Mouse (Mus musculus) cortical plate, adult 2 months (tissue): Measurements from ENCODE around the gene Asrgl1. TPM values are rescaled to one million over a fixed set of nuclear protein-coding genes. Genes with fewer than 3 reads are reported as not detected.
"Not testable (repeated sequence)": the region's sequence is repeated elsewhere in the genome, so short reads cannot be mapped to it uniquely, and the experiment has no call there.

Experiments
- H3K27ac ChIP-seq: fragments of 200-500 bp; 2 replicates; pipeline ENCODE4 v1.5.1; 2012; ENCODE audit warnings: low read length, control low read depth, inconsistent platforms; ENCODE audit not compliant: insufficient read depth
- H3K4me1 ChIP-seq: fragments of 200-500 bp; 2 replicates; pipeline ENCODE4 v1.6.1; 2011; ENCODE audit warnings: low read length; ENCODE audit not compliant: control insufficient read depth, insufficient read depth
- H3K4me3 ChIP-seq: fragments of 200-500 bp; 2 replicates; pipeline ENCODE4 v1.5.1; 2011; ENCODE audit warnings: mild to moderate bottlenecking, low read length, control low read depth; ENCODE audit not compliant: insufficient read depth
- CTCF ChIP-seq: fragments of 200-500 bp; IDR thresholded peaks from 2 replicates; pipeline ENCODE4 v1.5.1; 2011; ENCODE audit warnings: mild to moderate bottlenecking, control low read depth, low read length; ENCODE audit not compliant: insufficient read depth; ENCODE audit errors: extremely low read depth
- POLR2A ChIP-seq: fragments of 200-500 bp; IDR thresholded peaks from 2 replicates; pipeline ENCODE4 v1.6.1; 2011; ENCODE audit warnings: mild to moderate bottlenecking, low read length, control low read depth; ENCODE audit not compliant: insufficient read depth; ENCODE audit errors: extremely low read depth
- polyA plus RNA-seq: library from polyadenylated mRNA; depleted of rRNA; stranded (reverse); fragments of >200 nt; gene quantifications from 2 replicates; pipeline ENCODE4 v1.2.3, GENCODE M21; 2012

The Asrgl1 gene
- polyA plus RNA-seq, 1 experiment = 81.3 TPM

DNA sequence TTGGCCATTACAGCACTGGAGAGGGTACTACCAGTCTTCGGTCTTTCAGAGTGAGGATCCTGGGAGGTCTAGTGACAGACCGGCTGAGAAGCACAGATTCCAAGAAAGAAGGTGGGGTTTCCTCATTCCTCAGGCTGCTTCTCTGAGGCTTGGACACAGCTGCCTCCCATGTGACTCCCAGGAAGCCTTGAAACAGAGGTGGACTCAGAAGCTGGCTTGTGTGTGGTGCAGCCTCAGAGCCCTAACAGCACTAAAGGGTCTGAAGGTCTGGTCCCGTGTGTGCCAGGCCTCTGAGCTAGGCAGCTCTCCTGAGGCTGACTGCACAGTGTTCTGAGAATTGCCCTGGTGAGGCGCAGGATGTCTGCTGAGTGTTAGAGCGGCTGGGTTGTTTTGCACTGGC is 29.3 kb downstream of the Asrgl1 start:
- Histone ChIP-seq H3K4me3 (no peak overlapping the region), H3K4me1 (no peaks in the 10 kb centered on the region), H3K27ac (no peak overlapping the region)
- TF ChIP-seq CTCF (no peak), POLR2A (no peak)

DNA sequence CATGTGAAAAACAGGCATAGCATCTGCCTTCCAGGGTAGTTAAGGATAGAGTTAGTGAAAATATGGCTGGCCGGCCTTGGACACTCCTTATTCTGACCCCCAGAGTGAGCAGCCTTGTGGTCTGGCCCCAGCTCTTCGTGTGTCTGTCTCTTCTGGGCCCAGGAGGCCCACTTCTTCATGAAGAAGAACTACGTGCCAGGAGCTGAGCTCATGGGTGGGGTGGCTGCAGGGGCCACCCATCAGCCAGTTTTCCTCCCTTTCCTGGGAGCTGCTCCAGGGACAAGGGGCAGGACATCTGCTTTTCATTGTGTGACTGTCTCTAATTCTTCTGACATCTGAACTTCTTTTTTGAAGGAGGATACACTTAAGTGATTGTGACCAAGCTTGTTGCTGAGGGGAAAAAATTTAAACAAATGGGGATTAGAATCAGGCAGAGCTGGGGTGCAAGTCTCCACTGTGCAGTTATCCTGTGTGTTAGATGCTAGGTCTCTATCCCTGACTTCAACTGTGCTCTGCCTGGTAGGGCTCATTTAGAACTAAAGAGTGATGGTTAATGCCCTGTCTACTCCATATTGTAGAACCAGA is 30.2 kb downstream of the Asrgl1 start:
- TF ChIP-seq CTCF (no peak), POLR2A (no peak)
- Histone ChIP-seq H3K4me1 (no peaks in the 10 kb centered on the region), H3K4me3 (no peak overlapping the region), H3K27ac (no peak overlapping the region)

DNA sequence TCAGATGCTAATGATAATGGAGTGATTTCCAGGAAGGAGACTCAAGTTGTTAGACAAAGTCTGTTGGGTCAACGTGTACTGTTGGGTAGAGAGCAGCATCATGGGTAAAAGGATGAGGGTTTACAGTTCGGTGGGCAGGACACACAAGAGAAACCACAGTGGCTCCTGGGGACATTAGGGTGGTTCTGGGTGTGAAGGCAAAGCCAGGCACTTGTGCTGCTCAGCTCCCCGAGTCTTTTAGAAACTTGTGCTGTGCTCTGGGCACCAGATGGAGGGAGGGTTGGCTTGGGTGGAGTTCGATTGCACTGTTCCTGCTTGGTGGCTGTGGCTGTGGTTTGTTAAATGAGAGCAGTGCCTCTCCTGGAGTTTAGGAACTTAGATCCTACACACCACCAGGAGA is 31.4 kb downstream of the Asrgl1 start:
- Histone ChIP-seq H3K4me3 (no peak overlapping the region), H3K4me1 (no peaks in the 10 kb centered on the region), H3K27ac (no peak overlapping the region)
- no peak for TF ChIP-seq POLR2A
- TF ChIP-seq CTCF = no peak

DNA sequence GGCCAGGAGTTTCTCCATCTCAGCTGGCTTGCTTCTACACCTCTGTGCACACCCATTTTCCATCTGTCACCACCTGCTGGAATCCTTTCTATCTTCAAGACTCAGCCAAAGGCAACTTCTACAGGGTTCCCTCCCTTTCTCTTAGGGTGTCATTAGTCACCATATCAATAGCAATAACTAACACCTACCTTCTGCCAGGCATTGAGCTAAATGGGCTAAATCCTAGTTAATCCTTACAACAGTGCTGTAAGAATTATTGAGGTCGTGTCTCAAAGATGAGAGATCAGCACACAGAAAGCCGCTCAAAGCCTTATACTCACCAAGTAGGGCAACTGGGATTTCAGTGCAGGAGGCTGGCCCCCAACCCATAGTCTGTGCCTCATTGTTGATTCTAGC is 34.4 kb downstream of the Asrgl1 start:
- H3K27ac ChIP-seq = no peak overlapping the region
- TF ChIP-seq POLR2A = no peak
- TF ChIP-seq CTCF = no peak
- no peak overlapping the region for H3K4me3 ChIP-seq
- no peaks in the 10 kb centered on the region for H3K4me1 ChIP-seq

DNA sequence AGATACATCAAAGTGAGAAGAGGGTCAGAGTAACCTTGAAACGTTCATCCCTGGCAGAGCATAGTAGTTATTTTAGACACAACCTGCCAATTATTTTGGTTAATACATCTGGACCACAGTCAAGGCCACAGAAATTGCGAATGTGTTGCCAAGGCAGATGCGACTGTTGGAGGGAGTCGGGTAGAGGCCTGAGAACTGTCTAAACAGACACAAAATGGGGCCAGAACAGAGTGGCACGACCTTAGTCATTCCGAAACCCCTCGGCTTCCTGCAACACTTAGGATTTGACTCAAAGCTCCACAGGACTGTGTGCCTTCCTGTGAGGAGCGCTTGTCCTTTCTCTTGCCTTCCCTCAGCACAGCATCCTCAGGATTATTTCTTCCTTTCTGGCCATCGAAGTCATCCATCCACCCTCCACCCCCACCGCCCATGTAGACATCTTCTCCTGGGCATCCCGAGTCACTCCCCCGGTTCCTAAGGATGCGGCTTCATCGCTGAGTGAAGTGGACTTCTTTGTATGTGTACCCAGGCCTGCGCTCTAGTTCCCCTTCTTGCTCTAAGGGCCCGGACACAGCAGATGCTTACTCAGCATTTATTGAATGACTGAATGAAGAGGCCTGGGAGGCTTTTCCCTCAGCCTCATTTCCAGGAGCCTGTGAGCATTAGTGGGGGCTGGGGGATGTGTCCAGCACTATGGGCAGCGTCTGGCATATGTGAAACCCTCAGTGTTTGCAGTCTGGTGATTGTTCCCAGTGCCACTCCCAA is 35.0 kb downstream of the Asrgl1 start:
- H3K4me1 ChIP-seq = no peaks in the 10 kb centered on the region
- H3K27ac ChIP-seq = no peak overlapping the region
- no peak for TF ChIP-seq CTCF
- TF ChIP-seq POLR2A = no peak
- no peak overlapping the region for H3K4me3 ChIP-seq

DNA sequence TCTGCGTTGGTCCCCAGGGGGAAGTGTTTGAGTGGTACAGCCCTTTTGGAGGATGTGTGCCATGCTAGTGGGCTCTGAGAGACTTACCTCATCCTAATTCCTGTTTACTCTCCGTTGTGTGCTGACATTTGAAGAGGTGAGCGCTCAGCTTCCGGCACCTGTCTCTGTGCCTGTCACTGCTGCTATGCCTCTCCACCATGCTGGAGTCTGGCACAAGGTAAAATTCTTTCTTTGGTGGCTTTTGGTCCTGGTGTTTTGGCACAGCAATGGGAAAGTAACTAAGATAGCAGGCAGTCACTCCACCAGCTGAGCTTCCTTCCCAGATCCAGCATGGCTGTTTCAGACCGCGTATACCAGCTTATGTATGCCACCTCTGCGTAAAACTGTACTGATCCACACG is 35.7 kb downstream of the Asrgl1 start:
- TF ChIP-seq POLR2A = no peak
- no peak for TF ChIP-seq CTCF
- no peak overlapping the region for H3K27ac ChIP-seq
- no peak overlapping the region for H3K4me3 ChIP-seq

DNA sequence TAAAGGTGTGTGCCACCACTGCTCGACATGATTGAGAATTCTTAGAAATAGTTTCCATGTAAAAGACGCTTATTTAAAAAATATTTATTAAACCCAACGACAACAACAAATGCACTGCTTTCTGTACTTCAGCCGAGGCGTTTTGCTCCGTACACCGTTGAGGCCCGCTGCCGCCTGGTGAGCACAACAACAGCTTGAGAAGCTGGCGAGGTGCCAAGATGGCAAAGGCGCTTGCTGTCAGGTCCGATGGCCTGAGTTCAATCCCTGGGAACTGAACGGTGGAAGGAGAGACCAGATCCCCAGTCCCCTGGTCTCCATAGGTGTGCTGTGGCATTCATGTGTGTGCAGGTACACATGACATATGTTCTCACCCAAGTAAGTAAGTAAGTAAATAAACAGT is 38.0 kb downstream of the Asrgl1 start:
- H3K27ac ChIP-seq = no peak overlapping the region
- TF ChIP-seq CTCF = no peak
- TF ChIP-seq POLR2A = no peak
- H3K4me1 ChIP-seq = no peaks in the 10 kb centered on the region
- no peak overlapping the region for H3K4me3 ChIP-seq

More for the DNA sequence above, 35.7 kb downstream of the Asrgl1 start:
- H3K4me1 ChIP-seq = no peaks in the 10 kb centered on the region

DNA sequence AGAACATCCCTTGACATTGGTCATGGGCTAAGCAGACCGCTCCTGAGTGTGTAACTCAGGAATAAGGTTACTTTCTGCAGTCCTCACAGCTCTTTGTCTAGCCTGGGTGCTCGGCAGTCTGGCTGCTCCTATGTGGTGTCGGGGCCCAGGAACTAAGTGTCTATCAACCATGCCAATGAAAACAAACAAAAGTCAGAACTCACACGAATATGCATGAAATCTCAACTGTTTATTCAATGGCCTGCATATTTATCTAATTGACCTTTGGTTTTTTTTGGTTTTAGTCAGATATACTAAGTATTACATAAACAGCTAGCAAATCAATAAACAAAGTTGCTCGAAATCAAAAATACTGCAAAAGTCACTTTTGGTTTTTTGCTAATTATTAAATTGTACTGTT is 40.3 kb downstream of the Asrgl1 start:
- no peaks in the 10 kb centered on the region for H3K4me1 ChIP-seq
- H3K4me3 ChIP-seq = no peak overlapping the region
- TF ChIP-seq POLR2A = no peak
- no peak for TF ChIP-seq CTCF
- no peak overlapping the region for H3K27ac ChIP-seq

DNA sequence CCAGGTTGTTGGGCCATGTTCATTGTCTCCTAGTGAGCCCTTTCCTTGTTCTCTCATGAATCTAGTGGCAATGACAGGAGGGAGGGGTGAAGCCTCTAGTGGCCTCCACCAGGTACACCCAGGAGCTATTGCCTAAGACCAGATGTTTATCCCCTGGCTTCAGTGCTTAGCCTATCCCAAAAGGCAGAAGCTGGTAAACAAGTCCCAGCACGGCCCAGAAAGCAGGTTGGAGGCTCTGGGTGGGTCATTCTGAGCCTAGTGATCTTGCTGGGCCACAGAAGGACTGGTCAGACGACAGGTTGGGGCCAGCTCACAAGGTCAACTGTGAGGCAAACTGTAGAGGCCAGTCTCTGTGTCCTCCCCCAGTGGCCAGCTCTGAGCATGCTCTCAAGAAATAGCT is 44.7 kb downstream of the Asrgl1 start:
- TF ChIP-seq POLR2A (no peak), CTCF (no peak)
- Histone ChIP-seq H3K27ac (no peak overlapping the region), H3K4me1 (no peaks in the 10 kb centered on the region), H3K4me3 (no peak overlapping the region)

DNA sequence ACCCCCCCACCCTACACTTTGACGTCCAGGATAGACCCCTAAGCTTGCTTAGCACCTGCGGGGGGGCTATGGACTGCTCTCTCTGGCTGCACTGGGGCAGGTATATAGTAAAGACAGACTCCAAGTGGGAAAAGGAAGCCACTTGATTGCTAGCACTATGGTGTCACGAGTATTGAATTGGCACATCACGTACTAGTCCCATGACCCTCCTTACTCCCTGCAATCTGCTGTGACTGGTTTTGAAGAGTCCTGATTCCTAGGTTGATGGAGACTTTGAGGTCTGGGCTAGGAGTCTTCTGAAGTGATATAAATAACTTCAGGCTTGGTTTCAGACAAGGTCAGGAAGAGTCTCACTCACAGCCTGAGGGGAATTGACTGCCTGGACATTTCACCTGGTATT is 45.2 kb downstream of the Asrgl1 start:
- Histone ChIP-seq H3K27ac (no peak overlapping the region), H3K4me3 (no peak overlapping the region), H3K4me1 (no peaks in the 10 kb centered on the region)
- no peak for TF ChIP-seq POLR2A
- no peak for TF ChIP-seq CTCF

DNA sequence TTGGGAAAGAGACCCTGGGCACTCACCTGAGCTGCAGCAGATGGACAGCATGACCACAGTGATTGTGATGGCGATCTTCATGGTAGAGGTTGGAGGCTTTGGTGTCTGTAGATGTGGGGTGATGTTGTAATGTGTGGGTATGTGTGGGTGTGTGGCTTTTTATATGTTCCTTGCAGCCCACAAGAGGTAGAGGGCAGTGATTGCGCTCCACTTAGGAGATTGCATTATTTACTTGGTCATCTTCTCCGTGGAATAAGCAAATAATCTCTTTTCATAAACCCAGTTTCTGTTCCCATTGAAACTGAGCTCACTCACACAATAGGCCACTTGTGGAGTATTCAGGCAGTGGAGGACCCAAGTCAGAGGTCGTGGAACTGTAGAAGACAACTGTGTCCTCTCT is 47.6 kb downstream of the Asrgl1 start, which contains the start of gene Scgb1a1:
Scgb1a1 (minus strand) TSS at position 138 of the 400 bp plus-strand sequence.
- H3K27ac ChIP-seq = no peak within 1 kb of the TSS
- no peak within 1 kb of the TSS for H3K4me3 ChIP-seq
- TF ChIP-seq POLR2A (no peak), CTCF (no peak)
- H3K4me1 ChIP-seq = no peaks in the 10 kb centered on the region

DNA sequence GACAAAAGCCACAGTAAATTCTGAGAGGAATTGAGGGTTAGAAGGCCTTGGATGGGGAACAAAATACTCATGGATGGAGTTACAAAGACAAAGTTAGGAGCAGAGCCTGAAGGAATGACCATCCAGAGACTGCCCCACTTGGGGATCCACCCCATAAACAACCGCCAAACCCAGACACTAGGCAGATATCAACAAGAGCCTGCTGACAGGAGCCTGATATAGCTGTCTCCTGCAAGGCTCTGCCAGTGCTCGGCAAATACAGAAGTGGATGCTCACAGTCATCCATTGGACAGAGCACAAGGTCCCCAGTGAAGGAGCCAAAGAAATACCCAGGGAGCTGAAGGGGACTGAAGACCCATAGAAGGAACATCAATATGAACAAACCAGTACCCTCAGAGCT is 51.5 kb downstream of the Asrgl1 start:
- not testable (repeated sequence) for H3K4me3 ChIP-seq, H3K27ac ChIP-seq, H3K4me1 ChIP-seq
